Mouse (Mus musculus): ENCODE results near the gene Hopx. TPM values are rescaled to one million over a fixed set of nuclear protein-coding genes. Genes with fewer than 3 reads are reported as not detected.

Gene Hopx
- polyA plus RNA-seq, 1 experiment: 0.51 TPM

- Histone ChIP-seq H3K9me3 (ENCODE audit: control insufficient read depth, low read length) (no peaks in the 10 kb centered on the region), H3K36me3 (ENCODE audit: control insufficient read depth) (no peaks in the 10 kb centered on the region), H3K4me3 (replicated peaks) (no peak overlapping the region), H3K4me1 (ENCODE audit: control insufficient read depth) (peaks cover 54% of the 10 kb centered on the region), H3K27me3 (ENCODE audit: control insufficient read depth) (no peaks in the 10 kb centered on the region)
- TF ChIP-seq TAL1 (IDR thresholded peaks at IDR 0.05; ENCODE audit: low read length): no peak
- TF ChIP-seq GATA1 (IDR thresholded peaks at IDR 0.05; ENCODE audit: low read length): no peak
Observed at GRCm38 (mm10) chr5:77134961-77135360, 20.0 kb upstream of the Hopx start.

GRCm38 (mm10) chr5:77134465-77134864 is 19.5 kb upstream of the Hopx start:
- Histone ChIP-seq H3K9me3 (ENCODE audit: control insufficient read depth, low read length) (no peaks in the 10 kb centered on the region), H3K27me3 (ENCODE audit: control insufficient read depth) (no peaks in the 10 kb centered on the region), H3K4me1 (ENCODE audit: control insufficient read depth) (peaks cover 52% of the 10 kb centered on the region), H3K4me3 (replicated peaks) (peak overlapping the region; percentile 12), H3K36me3 (ENCODE audit: control insufficient read depth) (no peaks in the 10 kb centered on the region)
- no peak for TF ChIP-seq GATA1 (IDR thresholded peaks at IDR 0.05; ENCODE audit: low read length)
- peak; percentile 62 for TF ChIP-seq TAL1 (IDR thresholded peaks at IDR 0.05; ENCODE audit: low read length)

- no peaks in the 10 kb centered on the region for H3K27me3 ChIP-seq (ENCODE audit: control insufficient read depth)
- TF ChIP-seq TAL1 (IDR thresholded peaks at IDR 0.05; ENCODE audit: low read length): no peak
- no peak for TF ChIP-seq GATA1 (IDR thresholded peaks at IDR 0.05; ENCODE audit: low read length)
- H3K36me3 ChIP-seq (ENCODE audit: control insufficient read depth): no peaks in the 10 kb centered on the region
- H3K4me3 ChIP-seq (replicated peaks): no peak overlapping the region
- H3K9me3 ChIP-seq (ENCODE audit: control insufficient read depth, low read length): no peaks in the 10 kb centered on the region
- peaks cover 48% of the 10 kb centered on the region for H3K4me1 ChIP-seq (ENCODE audit: control insufficient read depth)
Observed at GRCm38 (mm10) chr5:77133960-77134359, 19.0 kb upstream of the Hopx start.

- TF ChIP-seq GATA1 (IDR thresholded peaks at IDR 0.05; ENCODE audit: low read length) (peak; percentile 20; the same call in 1 of the 2 replicates), TAL1 (IDR thresholded peaks at IDR 0.05; ENCODE audit: low read length) (no peak)
- Histone ChIP-seq H3K9me3 (ENCODE audit: control insufficient read depth, low read length) (no peaks in the 10 kb centered on the region), H3K4me3 (replicated peaks) (no peak overlapping the region), H3K27me3 (ENCODE audit: control insufficient read depth) (no peaks in the 10 kb centered on the region), H3K36me3 (ENCODE audit: control insufficient read depth) (no peaks in the 10 kb centered on the region), H3K4me1 (ENCODE audit: control insufficient read depth) (peaks cover 48% of the 10 kb centered on the region)
Observed at GRCm38 (mm10) chr5:77132457-77133135, 17.7 kb upstream of the Hopx start.

GRCm38 (mm10) chr5:77131879-77132278 is 17.0 kb upstream of the Hopx start:
- Histone ChIP-seq H3K36me3 (ENCODE audit: control insufficient read depth) (no peaks in the 10 kb centered on the region), H3K9me3 (ENCODE audit: control insufficient read depth, low read length) (no peaks in the 10 kb centered on the region), H3K27me3 (ENCODE audit: control insufficient read depth) (no peaks in the 10 kb centered on the region), H3K4me1 (ENCODE audit: control insufficient read depth) (peaks cover 48% of the 10 kb centered on the region), H3K4me3 (replicated peaks) (no peak overlapping the region)
- TF ChIP-seq TAL1 (IDR thresholded peaks at IDR 0.05; ENCODE audit: low read length): no peak
- TF ChIP-seq GATA1 (IDR thresholded peaks at IDR 0.05; ENCODE audit: low read length): no peak

- Histone ChIP-seq H3K4me1 (ENCODE audit: control insufficient read depth) (peaks cover 46% of the 10 kb centered on the region), H3K36me3 (ENCODE audit: control insufficient read depth) (no peaks in the 10 kb centered on the region), H3K4me3 (replicated peaks) (no peak overlapping the region), H3K27me3 (ENCODE audit: control insufficient read depth) (no peaks in the 10 kb centered on the region), H3K9me3 (ENCODE audit: control insufficient read depth, low read length) (no peaks in the 10 kb centered on the region)
- TF ChIP-seq GATA1 (IDR thresholded peaks at IDR 0.05; ENCODE audit: low read length): no peak
- no peak for TF ChIP-seq TAL1 (IDR thresholded peaks at IDR 0.05; ENCODE audit: low read length)
Observed at GRCm38 (mm10) chr5:77130310-77131020, 15.5 kb upstream of the Hopx start.

- Histone ChIP-seq H3K9me3 (ENCODE audit: control insufficient read depth, low read length) (no peaks in the 10 kb centered on the region), H3K4me3 (replicated peaks) (no peak overlapping the region), H3K36me3 (ENCODE audit: control insufficient read depth) (no peaks in the 10 kb centered on the region), H3K27me3 (ENCODE audit: control insufficient read depth) (no peaks in the 10 kb centered on the region), H3K4me1 (ENCODE audit: control insufficient read depth) (peaks cover 42% of the 10 kb centered on the region)
- no peak for TF ChIP-seq TAL1 (IDR thresholded peaks at IDR 0.05; ENCODE audit: low read length)
- no peak for TF ChIP-seq GATA1 (IDR thresholded peaks at IDR 0.05; ENCODE audit: low read length)
Observed at GRCm38 (mm10) chr5:77129907-77130306, 15.0 kb upstream of the Hopx start.

- Histone ChIP-seq H3K4me3 (replicated peaks) (no peak overlapping the region), H3K9me3 (ENCODE audit: control insufficient read depth, low read length) (no peaks in the 10 kb centered on the region), H3K4me1 (ENCODE audit: control insufficient read depth) (peaks cover 39% of the 10 kb centered on the region), H3K27me3 (ENCODE audit: control insufficient read depth) (no peaks in the 10 kb centered on the region), H3K36me3 (ENCODE audit: control insufficient read depth) (no peaks in the 10 kb centered on the region)
- TF ChIP-seq GATA1 (IDR thresholded peaks at IDR 0.05; ENCODE audit: low read length) (no peak), TAL1 (IDR thresholded peaks at IDR 0.05; ENCODE audit: low read length) (no peak)
Observed at GRCm38 (mm10) chr5:77128854-77129253, 13.9 kb upstream of the Hopx start.

- Histone ChIP-seq H3K4me1 (ENCODE audit: control insufficient read depth) (peaks cover 46% of the 10 kb centered on the region), H3K36me3 (ENCODE audit: control insufficient read depth) (no peaks in the 10 kb centered on the region; the same call in 1 of the 2 replicates), H3K4me3 (replicated peaks) (no peak overlapping the region), H3K27me3 (ENCODE audit: control insufficient read depth) (no peaks in the 10 kb centered on the region), H3K9me3 (ENCODE audit: control insufficient read depth, low read length) (no peaks in the 10 kb centered on the region)
- TF ChIP-seq GATA1 (IDR thresholded peaks at IDR 0.05; ENCODE audit: low read length) (no peak), TAL1 (IDR thresholded peaks at IDR 0.05; ENCODE audit: low read length) (no peak)
Observed at GRCm38 (mm10) chr5:77126415-77126968, 11.6 kb upstream of the Hopx start.
